10 mouse cellular contexts compared by ENCODE assay signal in genomic region chr10:76678122-76678521, GRCm38 (mm10). TPM values are rescaled to one million over a fixed set of nuclear protein-coding genes. Genes with fewer than 3 reads are reported as not detected.
DNase-seq lines count a peak whose midpoint lies in the region.
"Had no signal": no experiment of that assay in that cellular context is flagged by ENCODE, and none has a peak within 500 bp of the region (broad histone marks: within the 10 kb centered on the region; RNA-seq: fewer than 3 reads in every experiment).

No protein-coding gene starts in this region.

- peak; percentile 37 for DNase-seq in cerebellum, postnatal 10 days
- DNase-seq in cerebellum, adult 11-12 months: no peak
- DNase-seq in urinary bladder, postnatal 25 days (ENCODE audit: low spot score): peak; percentile 31
- no peak for DNase-seq in urinary bladder, postnatal 10 days (ENCODE audit: low spot score)
- DNase-seq in lung, postnatal 10 days: peak; percentile 93
- DNase-seq in embryo, embryonic 9.5 days (ENCODE audit: extremely low spot score): no peak
- DNase-seq in Muller cell, postnatal 12 days (ENCODE audit: inconsistent ontology term): no peak
- no peak for DNase-seq in adrenal gland, adult 18-20 months (ENCODE audit: low spot score in 2 of 2)
- DNase-seq: forebrain, postnatal 0 days had no signal

RNA-seq across cellular contexts. Expression of gene Col6a1, which starts 47.8 kb away (rescaled TPM):
- total RNA-seq in adrenal gland, adult 18-20 months (2021): 100 to 1,000 TPM; 125 to 158 TPM
- total RNA-seq: neutrophil, adult 5-6 weeks had no signal

RNA-seq across cellular contexts. Expression of gene Col6a2, which starts 54.7 kb away (rescaled TPM):
- total RNA-seq in adrenal gland, adult 18-20 months (2021): 10 to 100 TPM; 20.4 to 44.9 TPM
- total RNA-seq: neutrophil, adult 5-6 weeks had no signal

Comparison
In these comparisons a context has a peak if more than half of its experiments do, and no peak if none do; other contexts are left out.
1. DNase-seq: peak in cerebellum, postnatal 10 days (2 of 2), urinary bladder, postnatal 25 days (single experiment) and lung, postnatal 10 days (single experiment); none in cerebellum, adult 11-12 months (single experiment), urinary bladder, postnatal 10 days (single experiment), embryo, embryonic 9.5 days (single experiment), Muller cell, postnatal 12 days (single experiment) and adrenal gland, adult 18-20 months (0 of 2).